Mouse (Mus musculus) MEL (cell line): ENCODE results near the gene Rac2. TPM values are rescaled to one million over a fixed set of nuclear protein-coding genes. Genes with fewer than 3 reads are reported as not detected.

Experiments
- DNase-seq: peaks from one replicate; pipeline ENCODE4 v3.0.0; 2011; ENCODE audit warnings: low read depth, low spot score
- H3K27ac ChIP-seq: 2 replicates; pipeline ENCODE4 v1.5.1; 2012; ENCODE audit warnings: low read depth, mild to moderate bottlenecking, control low read depth, low read length, moderate library complexity; ENCODE audit not compliant: control insufficient read depth
- H3K27me3 ChIP-seq, 2 experiments: fragments of 150-350 bp in 1 of 2; sonication (generic) in 1 of 2; 2 replicates each; pipeline ENCODE4 v1.6.1; 2012; ENCODE audit warnings: low read length in 2 of 2, mild to moderate bottlenecking in 2 of 2, improper control_type of control experiment in 1 of 2, moderate library complexity in 1 of 2; ENCODE audit not compliant: insufficient read depth in 2 of 2, control insufficient read depth in 1 of 2
- H3K36me3 ChIP-seq, 2 experiments: 2 replicates each; pipeline ENCODE4 v1.6.1; 2012 to 2014; ENCODE audit warnings: low read length in 2 of 2, improper control_type of control experiment in 1 of 2, inconsistent platforms in 1 of 2, mild to moderate bottlenecking in 1 of 2; ENCODE audit not compliant: insufficient read depth in 2 of 2, control insufficient read depth in 1 of 2
- H3K4me1 ChIP-seq, 2 experiments: fragments of 150-350 bp in 1 of 2; sonication (generic) in 1 of 2; 2 replicates each; pipeline ENCODE4 v1.6.1; 2012; ENCODE audit warnings: low read length in 2 of 2, improper control_type of control experiment in 1 of 2, mild to moderate bottlenecking in 1 of 2; ENCODE audit not compliant: insufficient read depth in 2 of 2, control insufficient read depth in 1 of 2
- H3K4me3 ChIP-seq, 2 experiments: fragments of 150-350 bp in 1 of 2; sonication (generic) in 1 of 2; 2 replicates each; pipeline ENCODE4 v1.5.1; 2012; ENCODE audit warnings: low read depth in 2 of 2, low read length in 2 of 2, mild to moderate bottlenecking in 2 of 2, moderate library complexity in 2 of 2, control low read depth in 1 of 2, improper control_type of control experiment in 1 of 2; ENCODE audit not compliant: control insufficient read depth in 1 of 2, insufficient read depth in 1 of 2
- H3K79me2 ChIP-seq: 2 replicates; pipeline ENCODE4 v1.6.1; 2012; ENCODE audit warnings: mild to moderate bottlenecking, low read length, moderate library complexity; ENCODE audit not compliant: control insufficient read depth, poor library complexity, insufficient read depth
- H3K9ac ChIP-seq: 2 replicates; pipeline ENCODE4 v1.6.1; 2012; ENCODE audit warnings: low read depth, mild to moderate bottlenecking, control low read depth, low read length, moderate library complexity; ENCODE audit not compliant: control insufficient read depth, poor library complexity, severe bottlenecking
- H3K9me3 ChIP-seq: fragments of 150-350 bp; sonication (generic); replicated peaks from 2 replicates; pipeline ENCODE4 v1.6.1; 2012; ENCODE audit warnings: mild to moderate bottlenecking, low read length, improper control_type of control experiment, moderate library complexity; ENCODE audit not compliant: insufficient read depth
- CTCF ChIP-seq, 3 experiments: IDR thresholded peaks in 2 of 3; conservative IDR thresholded peaks in 1 of 3; 2 replicates each; pipeline ENCODE4 v1.5.1; 2011 to 2012; ENCODE audit warnings: low read length in 3 of 3, low read depth in 2 of 3, mild to moderate bottlenecking in 2 of 3, improper control_type of control experiment in 1 of 3, inconsistent platforms in 1 of 3, mixed read lengths in 1 of 3, moderate library complexity in 1 of 3; ENCODE audit not compliant: control insufficient read depth in 1 of 3, insufficient read depth in 1 of 3, poor library complexity in 1 of 3, severe bottlenecking in 1 of 3
- E2F4 ChIP-seq: IDR thresholded peaks from 2 replicates; pipeline ENCODE4 v1.6.1; 2011; ENCODE audit warnings: low read depth, low read length, improper control_type of control experiment, borderline replicate concordance
- EP300 ChIP-seq, 2 experiments: IDR thresholded peaks; 2 replicates each; pipeline ENCODE4 v1.6.1; 2011; ENCODE audit warnings: improper control_type of control experiment in 2 of 2, low read length in 2 of 2, low read depth in 1 of 2, mild to moderate bottlenecking in 1 of 2
- ETS1 ChIP-seq: IDR thresholded peaks from 2 replicates; pipeline ENCODE4 v1.6.1; 2012; ENCODE audit warnings: low read depth, mild to moderate bottlenecking, inconsistent platforms, low read length, improper control_type of control experiment, moderate library complexity
- GABPA ChIP-seq: IDR thresholded peaks from 2 replicates; pipeline ENCODE4 v1.6.1; 2012; ENCODE audit warnings: low read depth, mild to moderate bottlenecking, inconsistent platforms, low read length, improper control_type of control experiment, moderate library complexity
- GATA1 ChIP-seq: IDR thresholded peaks from 2 replicates; pipeline ENCODE4 v1.6.1; 2011; ENCODE audit warnings: low read depth, low read length, improper control_type of control experiment
- HCFC1 ChIP-seq: IDR thresholded peaks from 2 replicates; pipeline ENCODE4 v1.6.1; 2012; ENCODE audit warnings: low read depth, mild to moderate bottlenecking, inconsistent platforms, low read length, improper control_type of control experiment, moderate library complexity
- MAFK ChIP-seq: IDR thresholded peaks from 2 replicates; pipeline ENCODE4 v1.6.1; 2011; ENCODE audit warnings: low read depth, mild to moderate bottlenecking, low read length, improper control_type of control experiment, borderline replicate concordance
- MAX ChIP-seq: IDR thresholded peaks from 2 replicates; pipeline ENCODE4 v1.6.1; 2011; ENCODE audit warnings: low read length, improper control_type of control experiment
- MAZ ChIP-seq: IDR thresholded peaks from 2 replicates; pipeline ENCODE4 v1.6.1; 2012; ENCODE audit warnings: low read depth, mild to moderate bottlenecking, inconsistent platforms, low read length, improper control_type of control experiment
- MEF2A ChIP-seq: IDR thresholded peaks from 2 replicates; pipeline ENCODE4 v1.6.1; 2014; ENCODE audit warnings: low read depth, mild to moderate bottlenecking, inconsistent platforms, low read length, improper control_type of control experiment; ENCODE audit not compliant: poor library complexity, insufficient replicate concordance, severe bottlenecking; ENCODE audit errors: extremely low read depth
- NELFE ChIP-seq: IDR thresholded peaks from 2 replicates; pipeline ENCODE4 v1.6.1; 2011; ENCODE audit warnings: low read depth, low read length, improper control_type of control experiment
- POLR2AphosphoS5 ChIP-seq: IDR thresholded peaks from 2 replicates; pipeline ENCODE4 v1.6.1; 2012; ENCODE audit warnings: low read depth, borderline replicate concordance, mild to moderate bottlenecking, inconsistent platforms, low read length, moderate library complexity, mixed read lengths
- SIN3A ChIP-seq: IDR thresholded peaks from 2 replicates; pipeline ENCODE4 v1.6.1; 2012; ENCODE audit warnings: low read length, improper control_type of control experiment, inconsistent platforms
- TBP ChIP-seq: IDR thresholded peaks from 2 replicates; pipeline ENCODE4 v1.8.0; 2011; ENCODE audit warnings: low read depth, low read length, improper control_type of control experiment
- USF1 ChIP-seq: IDR thresholded peaks from 2 replicates; pipeline ENCODE4 v1.6.1; 2014; ENCODE audit warnings: low read depth, mild to moderate bottlenecking, inconsistent platforms, low read length, improper control_type of control experiment, moderate library complexity
- ZC3H11A ChIP-seq: IDR thresholded peaks from 2 replicates; pipeline ENCODE4 v1.6.1; 2012; ENCODE audit warnings: low read depth, mild to moderate bottlenecking, inconsistent platforms, low read length, improper control_type of control experiment
- ZNF384 ChIP-seq: IDR thresholded peaks from 2 replicates; pipeline ENCODE4 v1.6.1; 2012; ENCODE audit warnings: low read depth, mild to moderate bottlenecking, inconsistent platforms, low read length, improper control_type of control experiment
- polyA plus RNA-seq, 2 experiments: library from polyadenylated mRNA; stranded (reverse) in 1 of 2; unstranded in 1 of 2; fragments of >175 nt in 1 of 2; fragments of >200 nt in 1 of 2; gene quantifications; 2 replicates each; pipeline versions ENCODE4 v1.2.1 to v1.2.4; 2012; ENCODE audit warnings: low replicate concordance in 2 of 2, low read depth in 1 of 2; ENCODE audit not compliant: insufficient read length in 2 of 2, insufficient read depth in 1 of 2, missing spikeins in 1 of 2
- total RNA-seq: library from RNA; depleted of rRNA; stranded (reverse); fragments of 300-350 nt; gene quantifications from 2 replicates; pipeline ENCODE4 v1.2.3, GENCODE M21; 2012

Rac2 gene
- total and polyA plus RNA-seq, 3 experiments: 257 to 881 (median 772) TPM

DNA sequence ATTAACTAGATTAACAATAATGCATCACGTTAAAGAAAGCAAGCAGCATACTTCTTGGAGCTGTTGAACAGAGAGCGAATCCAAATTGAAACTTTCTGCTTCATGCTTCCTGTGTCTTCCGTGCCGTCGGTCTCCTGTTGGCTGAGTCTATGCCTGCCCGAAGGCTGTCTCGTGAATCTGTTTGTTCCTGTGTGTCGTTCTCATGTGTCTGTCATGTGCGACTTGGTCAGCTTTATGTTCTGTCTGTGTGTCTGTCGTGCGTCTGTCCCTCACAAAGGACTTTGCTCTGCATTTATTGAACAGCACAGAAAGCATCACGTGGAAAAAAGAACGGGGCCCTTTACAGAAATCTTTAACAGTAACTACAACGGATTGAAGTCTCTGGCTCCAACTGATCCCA is 59.6 kb downstream of the Rac2 start:
- Histone ChIP-seq H3K9ac (no peak overlapping the region), H3K4me1 (no peaks in the 10 kb centered on the region), H3K27me3 (no peaks in the 10 kb centered on the region), H3K4me3 (no peak overlapping the region), H3K27ac (no peak overlapping the region), H3K79me2 (no peaks in the 10 kb centered on the region), H3K9me3 (no peaks in the 10 kb centered on the region), H3K36me3 (no peaks in the 10 kb centered on the region)
- DNase-seq: no peak
- TF ChIP-seq MAFK (no peak), TBP (no peak), GATA1 (no peak), ZC3H11A (no peak), MEF2A (no peak), POLR2AphosphoS5 (no peak), USF1 (no peak)

DNA sequence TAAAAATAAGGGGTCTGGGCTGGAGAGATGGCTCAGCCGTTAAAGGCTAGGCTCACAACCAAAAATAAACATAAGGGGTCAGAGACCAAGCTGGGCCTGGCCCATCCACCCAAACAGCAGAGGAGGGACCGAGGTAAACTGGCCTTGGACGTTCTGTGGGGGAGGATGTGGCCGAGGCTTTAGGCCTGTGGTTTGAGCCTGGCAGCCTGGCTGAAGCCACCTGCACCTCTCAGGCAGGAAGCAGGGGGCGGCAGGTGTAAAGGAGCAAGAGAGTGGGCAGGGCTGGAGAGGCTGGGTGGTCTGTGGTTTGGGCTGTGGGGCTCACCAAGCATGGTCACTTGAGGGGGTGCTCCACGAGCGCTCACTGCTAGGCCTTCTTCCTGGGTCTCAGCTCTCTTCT is 60.6 kb downstream of the Rac2 start:
- TF ChIP-seq MAX: no peak
- TF ChIP-seq ETS1: no peak
- TF ChIP-seq GABPA: no peak
- no peak for TF ChIP-seq ZNF384
- no peak for TF ChIP-seq GATA1
- TF ChIP-seq HCFC1: no peak
- TF ChIP-seq SIN3A: no peak
- no peak for TF ChIP-seq CTCF (IDR thresholded peaks at IDR 0.05 in 2 of 3, conservative IDR thresholded peaks at IDR 0.05 in 1 of 3; ENCODE audit: control insufficient read depth in 1 of 3, insufficient read depth in 1 of 3, low read depth in 2 of 3, low read length in 3 of 3, poor library complexity in 1 of 3, severe bottlenecking in 1 of 3)
- no peak for TF ChIP-seq EP300 (IDR thresholded peaks at IDR 0.05; ENCODE audit: low read depth in 1 of 2, low read length in 2 of 2)
- H3K9me3 ChIP-seq: no peaks in the 10 kb centered on the region
- no peak overlapping the region for H3K4me3 ChIP-seq
- H3K36me3 ChIP-seq: no peaks in the 10 kb centered on the region
- H3K27me3 ChIP-seq: no peaks in the 10 kb centered on the region; a peak in 1 of 4 replicates
- H3K9ac ChIP-seq: no peak overlapping the region
- no peaks in the 10 kb centered on the region for H3K79me2 ChIP-seq
- no peak overlapping the region for H3K27ac ChIP-seq
- no peaks in the 10 kb centered on the region for H3K4me1 ChIP-seq
- no peak for DNase-seq

DNA sequence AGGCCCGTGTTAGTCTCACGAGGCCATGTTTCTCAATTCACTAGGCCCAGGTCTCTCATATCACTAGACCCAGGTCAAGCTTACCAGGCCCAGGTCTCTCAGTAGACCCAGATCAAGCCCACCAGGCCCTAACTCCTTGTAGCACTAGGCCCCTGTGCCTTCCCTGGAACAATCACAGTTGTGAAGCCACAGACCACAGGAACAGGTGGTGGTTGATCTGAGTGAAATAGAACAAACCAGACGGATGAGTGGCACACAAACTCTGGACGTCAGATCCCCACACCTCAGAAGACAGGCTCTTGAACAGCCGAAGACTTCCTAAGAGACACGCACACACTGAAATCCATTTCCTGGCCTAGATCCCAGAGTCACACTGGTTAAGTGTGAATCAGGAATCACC is 61.8 kb downstream of the Rac2 start:
- H3K9ac ChIP-seq: no peak overlapping the region
- no peak for DNase-seq
- no peaks in the 10 kb centered on the region for H3K79me2 ChIP-seq
- no peak overlapping the region for H3K27ac ChIP-seq
- no peaks in the 10 kb centered on the region for H3K9me3 ChIP-seq
- no peaks in the 10 kb centered on the region for H3K4me1 ChIP-seq
- H3K36me3 ChIP-seq: no peaks in the 10 kb centered on the region
- no peak for TF ChIP-seq MAFK
- TF ChIP-seq E2F4: no peak
- TF ChIP-seq SIN3A: no peak
- TF ChIP-seq NELFE: no peak
- TF ChIP-seq MAZ: no peak
- H3K4me3 ChIP-seq: no peak overlapping the region
- H3K27me3 ChIP-seq: no peaks in the 10 kb centered on the region; a peak in 1 of 4 replicates
